Mouse (Mus musculus) testis, postnatal 10 days (tissue): ENCODE data around the gene Map3k20.

Experiments
- DNase-seq: peaks from one replicate; pipeline ENCODE4 v3.0.0; 2021; ENCODE audit warnings: low spot score

Gene Map3k20

DNA sequence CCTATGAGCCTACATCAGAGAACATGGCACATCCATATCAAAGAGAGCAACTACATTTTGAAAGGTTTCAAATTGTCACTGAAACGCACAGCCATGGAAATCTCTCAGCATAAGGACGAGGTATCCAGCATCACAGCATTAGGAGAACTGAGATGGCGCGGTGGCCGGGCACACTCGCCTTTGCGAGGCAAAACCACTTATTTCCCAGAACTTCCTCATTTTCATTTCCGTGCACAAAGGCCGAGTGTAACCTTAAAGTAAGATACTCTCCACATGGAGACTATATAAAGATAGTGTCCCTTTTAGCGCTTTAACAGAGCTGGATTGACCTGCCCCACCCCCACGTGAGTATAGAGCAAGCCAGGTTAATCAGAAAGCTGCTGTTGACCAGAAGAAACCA, 94.0 kb downstream of the Map3k20 start:
- DNase-seq = no peak

DNA sequence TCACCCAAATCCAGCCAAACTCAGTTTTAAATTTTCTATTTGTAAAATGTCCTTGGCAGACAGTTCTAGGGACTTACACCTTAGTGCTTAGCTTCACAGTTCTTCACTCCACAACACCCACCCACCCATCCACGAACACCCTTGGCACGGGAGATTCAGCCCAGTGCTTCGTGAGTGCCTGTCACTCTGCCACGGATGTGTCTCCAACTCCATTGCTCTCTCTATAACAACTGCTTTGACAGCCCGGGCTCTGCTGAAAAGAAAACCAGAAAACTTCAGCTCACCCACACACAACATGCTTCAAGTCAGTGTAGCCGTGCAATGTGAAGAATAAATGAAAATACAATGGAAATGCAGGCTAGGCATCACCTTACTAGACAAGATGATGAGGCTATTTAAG, 97.2 kb downstream of the Map3k20 start:
- DNase-seq = no peak

DNA sequence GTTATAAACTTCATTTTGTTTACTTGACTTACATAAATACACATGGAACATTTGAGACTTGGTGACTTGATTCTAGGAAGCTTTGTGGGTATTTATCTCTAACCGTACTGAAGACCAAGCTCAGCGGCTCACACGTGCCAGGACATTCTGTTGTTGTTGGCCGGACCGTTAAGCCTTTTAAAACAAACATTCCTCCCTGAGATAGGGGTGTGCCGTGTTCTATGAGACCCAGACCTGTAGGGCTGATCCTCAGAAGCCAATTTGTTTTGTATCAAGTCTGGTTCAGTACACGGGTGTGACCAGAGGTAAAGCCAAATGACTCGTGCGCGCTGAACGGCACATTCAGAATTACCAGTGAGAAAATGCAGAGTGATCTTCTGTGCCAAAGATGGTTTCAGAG, 97.9 kb downstream of the Map3k20 start:
- no peak for DNase-seq

DNA sequence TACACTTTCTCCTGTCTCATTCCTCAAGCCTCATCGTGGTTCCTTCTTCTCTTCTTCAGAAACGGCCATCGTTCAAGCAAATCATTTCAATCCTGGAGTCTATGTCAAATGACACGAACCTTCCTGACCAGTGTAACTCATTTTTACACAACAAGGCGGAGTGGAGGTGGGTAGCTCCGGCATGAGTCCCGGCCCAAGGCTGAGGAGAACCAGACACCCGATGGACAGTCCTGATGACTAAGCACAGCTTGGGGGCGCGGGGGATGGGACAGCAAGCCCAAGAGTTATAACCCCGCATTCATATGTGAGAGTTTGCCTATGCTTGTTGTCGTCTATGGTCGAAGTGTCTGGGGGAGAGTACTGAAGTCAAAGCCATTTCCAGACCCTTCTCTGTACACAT, 104.0 kb downstream of the Map3k20 start:
- peak; percentile 53 for DNase-seq

DNA sequence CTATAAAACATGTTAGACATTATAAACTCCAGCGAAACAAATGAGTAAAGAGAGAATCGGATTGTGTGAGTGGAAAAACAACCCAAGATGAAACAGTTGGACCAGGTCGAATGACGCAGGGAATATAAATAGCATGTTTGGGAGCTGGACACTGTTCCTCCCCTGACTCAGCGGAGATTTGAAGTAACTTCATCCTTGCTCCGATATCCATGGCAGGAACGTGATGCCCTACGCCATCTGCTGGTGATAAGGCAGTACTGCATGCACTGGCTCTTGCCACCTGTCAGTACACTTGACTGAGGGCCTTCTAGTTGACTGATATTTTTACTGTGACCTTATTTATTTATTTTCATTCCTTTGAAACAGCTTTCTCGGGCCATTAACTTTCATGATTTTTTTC, 104.5 kb downstream of the Map3k20 start:
- peak; percentile 88 for DNase-seq

DNA sequence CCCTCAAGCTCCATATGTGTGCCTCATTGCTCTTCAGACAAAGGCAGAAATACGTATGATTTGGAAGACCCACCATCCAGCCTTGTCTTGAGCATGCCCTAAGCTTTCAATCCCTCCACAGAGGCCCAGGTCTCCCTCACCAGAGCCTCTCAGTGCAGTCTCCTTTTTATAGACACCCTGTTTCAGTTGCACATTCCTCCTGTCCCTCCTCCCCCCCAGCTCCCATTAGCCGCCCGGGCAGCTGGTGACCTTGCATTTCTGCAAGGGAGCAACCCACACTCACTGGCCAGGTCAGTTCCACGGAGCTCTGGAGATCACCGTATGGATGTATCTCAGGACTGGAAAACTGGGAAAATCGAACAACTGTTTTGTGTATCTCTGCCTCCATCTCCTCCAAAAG, 105.0 kb downstream of the Map3k20 start:
- peak; percentile 54 for DNase-seq

DNA sequence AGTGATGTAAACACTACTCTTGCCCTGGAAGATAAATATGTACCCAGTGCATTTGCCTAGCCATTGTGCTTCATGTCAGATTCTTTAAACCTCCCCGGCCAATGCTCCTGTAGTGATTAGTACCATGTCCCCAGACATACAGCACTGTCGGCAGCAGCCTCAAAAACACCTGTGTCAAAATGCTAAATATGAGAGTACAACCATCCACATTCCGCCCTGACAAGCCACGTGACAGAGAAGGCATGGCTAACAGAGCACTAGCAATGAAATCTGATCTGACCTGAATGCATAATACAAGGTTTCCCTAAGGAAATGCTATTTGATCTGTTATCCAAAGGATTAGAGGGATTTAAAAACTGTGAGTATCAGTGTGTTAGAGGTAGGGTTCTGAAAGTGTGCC, 105.6 kb downstream of the Map3k20 start:
- DNase-seq = no peak

DNA sequence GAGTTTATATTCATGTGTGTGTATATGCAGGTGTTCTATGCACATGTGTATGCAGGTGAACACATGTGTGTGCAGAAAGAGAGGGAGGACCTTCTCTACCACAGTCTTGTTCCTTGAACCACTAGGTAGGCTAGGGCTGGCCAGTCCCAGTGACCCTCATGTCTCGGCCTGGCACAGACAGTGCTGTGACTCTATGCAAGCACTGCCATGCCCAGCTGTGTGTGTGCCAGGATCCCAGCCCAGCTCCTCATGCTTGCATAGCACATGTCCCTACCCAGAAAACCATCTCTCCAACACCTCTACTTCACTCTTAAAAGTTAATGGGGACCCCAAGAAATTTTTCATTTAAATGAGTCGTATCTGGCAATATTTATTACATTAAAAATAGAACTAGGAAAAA, 106.3 kb downstream of the Map3k20 start:
- no peak for DNase-seq

DNA sequence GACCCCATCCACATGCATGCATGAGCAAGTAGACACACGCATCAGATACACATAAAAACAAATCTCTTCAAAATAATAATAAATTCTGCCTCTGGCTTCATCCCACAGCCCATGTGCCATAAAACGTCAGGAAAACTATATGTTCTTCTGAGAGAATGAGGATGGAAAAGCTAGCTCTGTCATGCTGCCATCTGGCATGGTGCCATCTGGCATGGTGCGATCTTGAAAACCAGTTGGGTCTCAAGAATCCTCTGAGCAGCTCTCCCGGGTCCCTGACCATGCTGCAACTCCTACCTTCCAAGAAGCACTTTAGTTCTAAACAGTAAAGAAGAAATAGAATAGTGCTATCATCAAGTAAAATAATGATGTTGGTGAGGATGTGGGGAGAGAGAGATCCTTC, 106.9 kb downstream of the Map3k20 start:
- peak; percentile 60 for DNase-seq

DNA sequence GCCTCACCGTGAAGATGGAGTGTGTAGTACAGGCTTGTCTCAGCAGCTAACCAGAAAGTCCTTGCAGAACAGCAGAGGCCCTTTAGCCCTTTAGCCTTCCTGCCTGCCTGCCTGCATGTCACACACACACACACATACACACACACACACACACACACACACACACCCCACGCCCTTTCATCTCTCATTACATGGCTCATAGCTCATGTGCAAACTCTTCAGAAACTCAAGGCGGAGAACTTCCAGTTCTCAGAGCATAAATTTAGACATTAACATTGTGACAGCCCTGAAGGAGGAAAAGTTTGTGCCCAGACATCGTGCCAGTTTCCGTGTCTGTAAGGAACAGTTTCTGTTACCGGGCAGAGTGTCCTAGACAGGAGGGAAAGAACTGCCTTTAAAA, 111.5 kb downstream of the Map3k20 start:
- DNase-seq = no peak

DNA sequence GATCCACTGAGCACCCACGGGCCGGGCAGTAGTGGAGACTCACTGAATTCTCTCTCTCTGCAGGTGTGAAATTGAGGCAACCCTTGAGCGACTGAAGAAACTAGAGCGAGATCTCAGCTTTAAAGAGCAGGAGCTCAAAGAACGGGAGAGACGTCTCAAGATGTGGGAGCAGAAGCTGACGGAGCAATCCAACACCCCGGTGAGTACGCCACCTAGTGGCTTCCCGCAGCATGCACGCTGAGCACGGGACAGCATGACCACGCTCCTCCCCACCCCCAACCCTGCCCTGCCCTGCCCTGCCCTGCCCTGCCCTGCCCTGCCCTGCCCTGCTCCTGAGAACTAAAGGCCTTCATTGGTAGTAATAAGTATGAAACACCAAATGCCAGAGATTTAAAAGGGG, 112.8 kb downstream of the Map3k20 start:
- peak; percentile 82 for DNase-seq

DNA sequence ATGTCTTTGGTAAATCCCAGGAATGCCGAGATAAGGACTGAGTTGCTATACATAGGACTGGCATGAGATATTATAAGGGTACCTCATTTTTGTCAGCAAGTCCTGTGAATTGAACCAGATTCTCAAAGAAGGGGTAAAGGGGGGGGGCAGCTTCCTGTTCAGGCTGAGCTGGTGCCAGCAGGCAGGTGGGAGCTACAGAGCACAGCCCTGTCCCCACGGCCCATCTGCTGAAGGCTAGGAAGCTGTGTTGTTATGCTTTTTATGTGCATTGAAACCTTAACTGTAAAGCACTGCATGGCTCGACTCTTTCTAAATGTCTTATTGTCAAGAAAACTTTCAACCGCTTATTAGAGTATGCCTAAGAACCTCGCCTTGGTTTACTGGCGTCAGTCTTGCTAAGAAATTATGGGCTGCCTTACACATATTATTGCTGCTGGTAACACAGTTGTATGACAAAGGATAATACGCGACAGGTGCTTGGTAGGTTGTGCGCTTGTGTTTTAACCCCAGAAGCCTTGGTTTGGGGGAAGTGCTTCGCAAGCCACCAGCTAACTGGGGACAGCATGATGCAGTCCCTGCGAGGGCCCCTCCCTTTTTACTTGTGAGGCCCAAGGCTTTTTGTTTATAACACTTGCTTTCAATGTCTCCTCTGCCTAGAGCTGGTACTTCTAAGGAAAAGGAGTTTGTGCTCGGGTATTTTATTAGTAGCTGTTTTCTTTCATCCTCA, 114.2 kb downstream of the Map3k20 start:
- DNase-seq = no peak

DNA sequence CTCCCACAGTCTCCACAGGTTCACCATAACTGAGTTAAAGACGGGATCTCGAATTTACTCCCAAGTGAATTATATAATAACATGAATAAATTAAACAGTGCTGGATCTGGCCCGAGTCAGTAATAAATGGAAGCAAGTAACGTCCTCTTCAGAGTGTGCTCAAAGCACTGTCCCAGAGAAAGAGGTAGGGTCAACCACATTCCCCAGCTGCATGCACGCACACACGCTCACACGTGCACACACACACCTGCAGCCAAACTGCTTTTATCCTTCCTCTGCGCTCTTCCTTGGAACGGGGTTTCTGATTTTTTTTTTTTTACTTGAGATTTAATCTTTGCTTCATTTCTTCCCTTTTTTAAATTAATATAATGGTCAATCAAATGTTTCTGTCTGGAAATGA, 115.9 kb downstream of the Map3k20 start:
- no peak for DNase-seq

DNA sequence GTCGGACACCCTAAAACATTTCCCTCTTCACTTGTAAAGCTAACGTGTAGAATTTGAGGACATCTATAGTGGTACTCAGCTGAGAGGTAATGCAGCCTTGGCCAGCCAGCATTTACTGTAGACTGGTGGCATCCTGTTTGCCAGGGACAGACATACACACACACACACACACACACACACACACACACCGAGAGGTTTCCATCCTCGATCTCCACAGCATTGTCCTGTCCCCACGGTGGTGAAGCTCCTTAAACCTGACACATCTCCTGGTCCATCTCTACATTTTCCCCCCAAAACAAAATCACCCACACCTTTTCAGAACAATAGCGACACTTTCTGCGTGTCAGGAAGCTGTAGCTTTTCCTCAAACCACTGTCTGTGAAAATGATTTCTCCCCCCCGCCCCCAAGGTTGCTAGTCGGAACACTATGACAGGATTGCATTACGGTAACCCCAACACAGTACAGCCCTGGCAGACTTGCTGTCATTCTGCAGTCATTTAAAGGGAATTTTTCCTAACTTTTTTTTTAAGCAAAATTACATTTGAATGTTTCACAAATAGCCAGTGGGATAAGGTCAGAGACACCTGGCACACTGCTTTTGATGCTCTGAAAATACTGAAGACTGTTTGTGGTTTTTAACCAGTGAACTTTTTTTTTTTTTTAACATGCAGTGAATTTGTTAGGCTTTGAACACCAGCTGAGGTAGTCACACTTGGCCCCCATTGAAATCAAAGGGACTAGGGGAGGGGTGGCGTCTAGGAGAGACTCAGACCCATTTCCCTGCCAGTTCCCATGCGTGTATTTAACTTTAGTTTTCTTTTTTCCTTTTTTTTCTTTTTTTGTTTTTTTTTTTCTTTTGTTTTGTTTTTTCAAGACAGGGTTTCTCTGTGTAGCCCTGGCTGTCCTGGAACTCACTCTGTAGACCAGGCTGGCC, 120.5 kb downstream of the Map3k20 start:
- no peak for DNase-seq

DNA sequence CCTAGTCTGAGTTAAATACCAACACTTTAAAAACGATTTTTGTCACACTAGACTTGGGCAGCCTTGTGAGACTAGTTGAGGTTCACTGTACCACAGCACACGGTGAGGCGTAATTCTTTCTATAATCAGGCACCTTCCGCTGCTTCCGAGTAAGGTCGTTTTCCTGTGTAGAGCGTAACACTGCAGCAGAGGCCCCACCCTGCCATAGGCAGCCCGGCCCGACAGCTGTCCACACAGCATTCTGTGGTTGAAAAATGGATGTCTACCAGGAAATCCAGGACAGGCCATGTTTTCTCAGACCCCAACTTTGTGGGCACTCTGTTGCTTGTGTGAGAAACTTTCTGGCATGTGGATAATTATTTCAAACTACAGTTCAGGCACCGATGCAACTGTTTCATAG, 121.3 kb downstream of the Map3k20 start:
- no peak for DNase-seq

DNA sequence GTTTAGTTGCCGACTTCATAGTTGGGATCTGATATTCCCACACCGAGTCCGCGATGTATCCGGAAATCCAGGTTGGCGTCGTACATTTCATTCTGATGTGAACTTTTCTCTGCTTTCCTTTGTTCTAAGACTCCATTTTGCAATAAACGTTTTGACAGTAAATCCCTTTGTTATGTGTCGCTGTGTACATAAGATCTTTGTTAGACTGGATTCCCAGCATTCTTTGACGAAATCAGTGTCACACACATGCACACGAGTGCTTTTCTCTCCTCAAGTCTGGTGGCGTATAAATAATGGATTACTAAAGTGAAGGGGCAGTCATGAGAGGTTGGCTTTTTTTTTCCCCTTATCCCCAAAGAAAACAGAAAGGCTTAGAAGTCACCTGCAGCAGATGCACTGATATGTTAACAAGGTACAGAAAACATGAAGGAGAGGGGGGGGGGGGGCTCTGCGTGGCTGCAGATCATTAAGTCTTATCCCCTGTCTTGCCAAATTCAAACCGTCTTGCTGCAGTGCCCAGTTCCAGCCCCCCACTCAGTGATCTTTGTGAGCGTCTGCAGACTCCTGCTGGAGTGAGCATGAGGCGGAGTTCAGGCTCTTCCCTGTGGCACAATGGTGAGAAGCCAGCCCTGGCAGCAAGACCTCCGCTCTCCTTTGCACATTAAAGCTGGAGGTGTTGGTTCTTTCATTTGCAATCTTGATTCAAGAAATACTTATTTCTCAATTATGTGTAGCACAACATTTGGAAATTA, 122.1 kb downstream of the Map3k20 start:
- DNase-seq = no peak

DNA sequence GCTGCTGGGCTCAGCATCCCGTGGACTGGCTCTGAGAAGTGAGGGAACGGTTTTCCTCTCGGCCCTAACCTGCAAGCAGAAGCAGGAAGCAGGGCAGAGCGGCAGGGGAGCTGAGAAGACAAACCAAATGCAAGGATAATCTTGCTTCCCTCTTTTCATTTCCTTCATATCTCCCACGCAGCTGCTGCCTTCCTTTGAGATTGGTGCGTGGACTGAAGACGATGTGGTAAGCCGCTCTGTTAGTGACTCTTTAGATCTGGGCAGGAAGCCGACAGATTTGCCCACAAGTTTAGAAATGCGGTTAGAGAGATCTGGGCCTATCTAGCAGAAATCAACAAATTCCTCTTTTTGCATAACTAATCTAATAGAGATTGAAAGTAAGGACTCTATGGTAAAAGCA, 124.5 kb downstream of the Map3k20 start:
- DNase-seq = no peak

DNA sequence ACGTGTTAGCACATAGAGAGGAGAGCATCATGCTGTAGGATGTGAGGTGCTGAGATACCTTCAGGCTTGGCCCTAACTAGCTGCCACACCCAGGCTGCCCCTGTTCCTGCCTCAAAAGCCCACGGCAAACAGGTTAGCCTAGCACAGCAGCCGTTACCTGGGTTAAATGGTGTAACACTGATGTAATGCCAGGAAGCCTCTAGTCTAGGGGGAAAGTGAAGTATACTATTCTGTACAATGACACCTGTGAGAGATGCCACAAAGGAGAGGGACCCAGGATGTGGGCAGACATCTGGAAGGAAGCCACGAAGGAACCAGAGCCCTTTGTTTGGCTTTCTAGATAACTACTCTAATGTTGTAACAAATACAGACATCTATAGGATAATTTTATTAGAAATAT, 126.8 kb downstream of the Map3k20 start:
- no peak for DNase-seq

DNA sequence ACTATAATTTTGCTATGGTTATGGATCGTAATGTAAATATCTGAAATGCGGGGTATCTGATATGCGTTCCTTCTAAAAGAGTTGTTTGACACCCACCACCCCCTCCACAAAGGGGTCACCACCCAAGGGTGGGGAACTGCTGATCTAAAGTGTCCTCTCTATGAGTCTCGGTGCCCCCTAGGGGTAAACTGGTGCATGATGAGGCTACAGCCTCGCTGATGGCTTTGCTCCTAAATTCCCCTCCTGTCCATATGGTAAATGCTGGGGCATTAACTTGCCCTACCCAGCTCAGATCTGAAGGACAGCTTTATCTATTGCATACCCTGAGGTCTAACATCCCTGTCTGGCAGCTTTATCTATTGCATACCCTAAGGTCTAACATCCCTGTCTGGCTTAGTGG, 130.0 kb downstream of the Map3k20 start:
- DNase-seq = no peak

DNA sequence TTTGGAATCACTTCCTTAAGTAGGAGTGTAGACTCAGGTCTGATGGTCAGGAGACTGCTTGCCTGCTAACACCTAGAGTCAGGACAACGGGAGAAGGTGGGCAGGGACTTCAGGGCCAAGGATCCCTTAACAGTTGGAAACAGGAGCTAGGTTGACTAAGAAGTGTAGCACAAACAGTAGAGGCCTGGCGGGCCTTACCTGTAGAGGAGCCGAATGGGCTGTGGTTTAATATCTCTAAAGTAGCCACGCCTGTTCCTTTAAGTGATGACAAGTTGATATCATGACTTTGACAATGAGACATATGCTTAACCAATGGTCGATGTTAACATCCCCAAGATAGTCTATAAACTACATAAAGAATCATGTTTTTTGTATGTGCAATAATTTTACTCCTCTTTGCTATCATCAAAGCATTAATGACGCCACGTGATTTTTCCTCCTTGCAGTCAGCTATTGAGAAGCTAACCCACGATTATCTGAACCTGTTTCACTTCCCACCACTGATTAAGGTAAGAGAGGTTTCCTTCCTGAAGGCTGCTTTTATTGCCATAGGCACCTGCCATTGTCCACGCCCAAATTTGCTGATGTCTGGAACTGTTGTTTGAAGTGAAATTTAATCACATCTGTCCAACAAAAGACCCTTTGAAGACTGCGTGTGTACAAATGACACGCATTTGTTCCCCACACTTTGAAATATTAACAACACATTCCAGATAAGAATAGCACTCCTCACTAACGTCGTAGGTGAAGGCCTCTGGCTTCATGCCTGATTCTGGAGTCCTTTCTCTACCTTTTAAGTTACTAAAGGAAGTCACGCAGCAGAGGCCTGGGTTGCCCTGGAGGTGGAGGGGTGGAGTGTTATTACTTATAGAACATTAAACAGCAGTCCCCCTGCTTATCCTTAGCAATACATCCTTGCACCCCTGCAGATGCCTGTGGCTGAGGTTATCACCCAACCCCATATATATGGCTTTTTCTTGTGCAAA, 131.0 kb downstream of the Map3k20 start:
- no peak for DNase-seq

DNA sequence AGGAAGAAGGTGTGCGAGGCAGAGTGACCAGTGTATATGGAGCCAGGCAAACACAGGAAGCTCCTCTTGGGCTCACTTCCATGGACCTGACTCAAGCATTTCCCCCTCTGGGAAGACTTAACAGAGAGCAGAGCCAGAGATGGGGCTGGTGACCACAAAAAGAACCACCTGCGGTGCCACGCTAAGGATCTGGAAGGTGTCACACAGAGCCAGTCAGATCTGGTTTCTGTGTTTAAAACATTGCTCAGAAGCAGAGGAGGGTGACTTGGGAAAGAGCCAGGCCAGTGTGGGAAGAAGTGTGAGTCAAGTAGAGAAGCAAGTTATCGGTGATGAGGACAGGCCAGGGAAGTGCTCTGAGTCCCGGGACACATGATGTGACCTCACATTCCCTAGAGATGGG, 135.1 kb downstream of the Map3k20 start:
- no peak for DNase-seq

DNA sequence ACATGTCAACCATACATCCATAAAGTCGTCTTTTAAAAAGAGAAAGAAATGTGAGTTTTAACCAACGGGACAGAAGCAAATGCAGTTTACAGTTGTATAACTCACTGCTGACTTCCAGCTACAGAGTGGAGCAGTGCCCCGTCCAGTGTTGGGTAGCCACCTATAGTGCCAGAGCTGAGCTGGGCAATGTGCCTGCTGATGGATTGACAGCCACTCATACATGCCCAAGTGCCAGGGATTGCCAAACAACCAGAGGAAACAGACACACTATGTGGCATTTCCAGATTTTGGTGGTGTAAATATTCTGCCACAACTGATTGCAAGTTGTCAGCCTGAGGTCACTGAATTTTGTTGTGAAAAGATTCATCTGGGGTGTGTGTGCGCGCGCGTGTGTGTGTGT, 139.2 kb downstream of the Map3k20 start:
- DNase-seq = no peak
